Mouse (Mus musculus): ENCODE data around the gene Gfod1. TPM values are rescaled to one million over a fixed set of nuclear protein-coding genes. Genes with fewer than 3 reads are reported as not detected.
A peak's percentile ranks its signal among the peaks of the same experiment; 100 is the strongest.

The Gfod1 gene
- total RNA-seq (2021): 10 to 100 TPM; 59.1 to 69.9 TPM
- long read RNA-seq, experiment 1, partial matches to known transcripts: 0 of 25 reads
- long read RNA-seq, experiment 1, other reads (novel, unspliced or antisense): 25 of 25 reads
- long read RNA-seq, experiment 2, partial matches to known transcripts: 0 of 16 reads
- long read RNA-seq, experiment 2, other reads (novel, unspliced or antisense): 16 of 16 reads

DNA sequence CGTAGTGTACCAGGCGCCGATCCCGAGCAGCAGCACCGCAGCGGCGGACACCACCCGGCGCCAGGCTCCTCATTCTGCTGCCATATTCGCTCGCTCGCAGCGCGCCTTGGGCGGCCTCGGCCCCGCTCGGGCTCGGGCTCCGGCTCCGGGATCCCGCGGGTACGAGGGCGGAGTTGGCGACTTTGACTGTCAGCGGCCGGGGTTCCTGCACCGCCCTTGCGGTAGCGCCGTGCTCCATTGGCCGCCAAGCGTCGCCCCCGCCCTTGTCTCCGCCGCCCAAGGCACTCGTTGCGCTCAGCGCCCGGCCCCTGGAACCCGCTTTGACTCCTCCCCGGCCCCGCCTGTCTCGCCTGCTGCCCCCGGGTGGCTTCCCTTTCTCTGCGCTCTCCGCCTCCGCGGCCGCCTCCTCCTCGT, at the start of gene Gfod1:
Gene Gfod1, minus strand, starts transcription at position 155 of the 414 bp plus-strand sequence.
- intact Hi-C loops (cut with DNase I): loop anchor here (2.0 to 5.0 kb wide), 5 partner anchors 42 to 117 kb away; partner anchors contain the start of genes Nol7 and Sirt5
- peak; percentile 94 to 95 for DNase-seq (ENCODE audit: low spot score in 2 of 2)

GRCm38 (mm10) chr13:43353356-43353755, 49.4 kb upstream of the Gfod1 start:
- intact Hi-C loops (cut with DNase I): no loop called here
- no peak for DNase-seq (ENCODE audit: low spot score in 2 of 2)

GRCm38 (mm10) chr13:43350489-43351169, 46.7 kb upstream of the Gfod1 start:
- DNase-seq (ENCODE audit: low spot score in 2 of 2): no peak
- intact Hi-C loops (cut with DNase I): no loop called here

DNA sequence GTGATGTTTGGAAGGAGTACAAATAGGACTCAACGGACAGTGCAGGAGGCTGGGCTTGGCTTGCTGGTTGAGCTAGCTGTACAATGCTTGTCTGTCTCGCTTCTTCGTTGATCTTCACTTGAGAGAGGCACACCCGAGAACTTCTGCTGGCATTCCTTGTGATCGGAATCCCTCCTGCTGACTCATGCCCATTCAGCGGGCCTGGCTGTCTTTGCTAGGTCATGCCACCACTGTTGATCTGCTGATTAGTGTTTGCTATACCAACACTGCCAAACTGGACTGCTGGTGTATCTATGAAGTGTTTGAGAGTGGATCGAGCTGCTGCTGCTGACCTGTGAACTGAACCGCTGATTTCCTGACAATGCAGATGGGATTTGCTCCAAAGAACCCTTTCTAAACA, 45.4 kb upstream of the Gfod1 start:
- intact Hi-C loops (cut with DNase I): no loop called here
- no peak for DNase-seq (ENCODE audit: low spot score in 2 of 2)

- no peak for DNase-seq (ENCODE audit: low spot score in 2 of 2)
- intact Hi-C loops (cut with DNase I): no loop called here
Measured at GRCm38 (mm10) chr13:43346825-43347224, 42.9 kb upstream of the Gfod1 start.

DNA sequence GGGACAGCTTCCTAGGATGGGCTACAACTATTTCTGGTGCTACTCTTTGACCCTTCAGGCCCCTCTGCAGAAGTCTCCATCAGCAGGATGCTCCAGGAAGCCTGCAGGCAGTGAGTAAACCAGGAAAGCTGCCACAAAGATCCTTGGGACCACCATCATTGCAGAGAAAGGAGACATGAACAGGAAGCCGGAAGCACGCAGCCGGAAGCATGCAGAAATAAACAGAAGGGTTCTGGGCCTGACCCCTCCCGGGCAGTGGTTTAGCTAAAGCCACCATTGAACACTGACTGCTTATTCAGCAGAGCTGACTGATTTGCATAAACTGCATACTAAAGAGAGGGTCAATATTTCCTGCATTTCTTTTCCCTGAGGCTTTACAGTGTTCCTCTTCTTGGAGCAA, 34.7 kb upstream of the Gfod1 start:
- intact Hi-C loops (cut with DNase I): no loop called here
- no peak for DNase-seq (ENCODE audit: low spot score in 2 of 2)

- no peak for DNase-seq (ENCODE audit: low spot score in 2 of 2)
- intact Hi-C loops (cut with DNase I): no loop called here
Measured at GRCm38 (mm10) chr13:43338001-43338400, 34.0 kb upstream of the Gfod1 start.

DNA sequence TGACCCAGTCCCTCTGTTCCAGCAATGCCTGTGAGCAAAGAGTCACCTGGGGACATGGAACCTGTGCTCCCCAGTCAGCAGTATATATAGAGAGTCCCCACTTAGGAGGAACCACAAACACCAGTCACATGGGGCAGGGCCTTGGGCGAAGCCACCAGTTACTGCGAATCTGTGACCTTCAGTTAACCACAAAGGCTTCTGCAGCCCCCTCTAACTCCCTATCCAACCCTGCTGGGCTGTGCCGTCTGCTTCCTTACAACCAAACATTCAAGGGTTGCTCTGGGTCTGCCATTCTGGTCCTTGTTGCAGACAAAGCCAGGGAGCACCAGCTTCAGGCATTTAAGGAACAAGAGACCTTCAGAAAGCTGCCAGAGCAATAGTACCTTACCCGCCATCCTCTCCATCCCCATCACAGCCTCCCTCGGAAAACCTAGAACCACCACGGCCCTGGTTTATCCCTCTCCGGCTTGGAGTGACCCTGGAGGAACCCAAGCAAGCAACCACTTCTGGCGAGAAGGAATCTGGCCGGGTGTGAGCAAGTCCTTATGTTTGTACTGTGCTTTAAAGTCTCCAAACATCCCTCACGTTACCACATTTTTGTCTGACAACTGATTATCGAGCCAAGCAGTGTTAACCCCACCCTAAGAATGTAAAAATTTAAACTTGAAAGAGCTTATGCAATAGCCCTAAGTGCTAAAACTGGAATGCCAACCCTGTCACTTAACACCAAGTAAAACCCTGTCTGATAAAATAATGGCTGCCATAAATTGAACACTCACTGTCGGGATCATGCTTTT, 32.7 kb upstream of the Gfod1 start:
- DNase-seq (ENCODE audit: low spot score in 2 of 2): no peak
- intact Hi-C loops (cut with DNase I): no loop called here

GRCm38 (mm10) chr13:43332591-43332990, 28.6 kb upstream of the Gfod1 start:
- no peak for DNase-seq (ENCODE audit: low spot score in 2 of 2)
- intact Hi-C loops (cut with DNase I): no loop called here

DNA sequence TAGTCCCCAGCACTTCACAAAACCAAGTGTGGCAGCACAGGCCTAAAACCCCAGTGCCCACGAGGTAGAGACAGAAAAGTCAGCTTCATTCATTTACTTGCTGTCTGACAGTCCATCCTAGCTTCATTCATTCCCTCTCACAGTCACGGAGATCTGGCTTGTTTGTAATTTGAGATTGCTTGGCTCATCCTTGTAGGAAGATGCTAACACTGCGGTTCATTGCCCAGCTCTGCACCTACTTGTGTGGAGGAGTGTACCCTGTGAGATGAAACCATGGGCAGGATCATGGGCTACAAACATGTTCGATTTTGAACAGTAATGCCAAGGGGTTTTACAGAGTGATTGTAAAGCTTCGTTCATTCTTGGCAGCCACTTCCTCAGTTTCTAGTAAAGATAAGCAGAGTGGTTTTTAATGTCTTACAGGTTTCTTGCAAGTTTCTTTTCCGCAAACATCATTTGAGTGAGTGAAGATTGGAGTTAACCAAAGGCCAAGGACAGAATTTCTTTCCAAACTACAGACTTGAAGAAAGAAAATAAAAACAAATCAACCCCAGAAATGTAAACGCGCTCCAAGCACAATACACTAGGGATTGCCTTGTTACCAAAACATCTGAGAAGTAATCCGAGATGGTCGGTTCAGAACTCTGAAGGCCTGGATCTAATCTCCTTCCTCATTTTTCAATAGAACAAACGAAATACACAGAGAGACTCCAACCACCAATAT, 27.9 kb upstream of the Gfod1 start:
- intact Hi-C loops (cut with DNase I): no loop called here
- no peak for DNase-seq (ENCODE audit: low spot score in 2 of 2)

GRCm38 (mm10) chr13:43325427-43325826, 21.5 kb upstream of the Gfod1 start:
- intact Hi-C loops (cut with DNase I): no loop called here

DNA sequence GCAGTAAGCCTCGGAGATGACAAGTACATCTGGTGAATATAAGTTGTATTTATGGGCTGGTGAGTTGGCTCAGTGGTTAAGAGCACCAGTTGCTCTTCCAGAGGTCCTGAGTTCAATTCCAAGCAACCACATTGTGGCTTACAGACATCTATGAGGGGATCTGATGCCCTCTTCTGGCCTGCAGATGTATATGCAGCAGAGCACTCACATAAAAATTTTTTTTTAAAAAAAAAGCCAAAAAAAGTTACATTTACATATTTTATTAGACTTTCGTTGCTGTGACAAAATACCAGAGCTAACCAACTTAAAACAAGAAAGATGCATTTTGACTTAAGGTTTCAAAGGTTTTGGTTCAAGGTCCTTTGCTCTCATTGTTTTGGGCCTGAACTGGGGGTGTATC, 17.5 kb upstream of the Gfod1 start:
- intact Hi-C loops (cut with DNase I): no loop called here
- no peak for DNase-seq (ENCODE audit: low spot score in 2 of 2)

More at GRCm38 (mm10) chr13:43325427-43325826, 21.5 kb upstream of the Gfod1 start:
- DNase-seq (ENCODE audit: low spot score in 2 of 2): no peak

DNA sequence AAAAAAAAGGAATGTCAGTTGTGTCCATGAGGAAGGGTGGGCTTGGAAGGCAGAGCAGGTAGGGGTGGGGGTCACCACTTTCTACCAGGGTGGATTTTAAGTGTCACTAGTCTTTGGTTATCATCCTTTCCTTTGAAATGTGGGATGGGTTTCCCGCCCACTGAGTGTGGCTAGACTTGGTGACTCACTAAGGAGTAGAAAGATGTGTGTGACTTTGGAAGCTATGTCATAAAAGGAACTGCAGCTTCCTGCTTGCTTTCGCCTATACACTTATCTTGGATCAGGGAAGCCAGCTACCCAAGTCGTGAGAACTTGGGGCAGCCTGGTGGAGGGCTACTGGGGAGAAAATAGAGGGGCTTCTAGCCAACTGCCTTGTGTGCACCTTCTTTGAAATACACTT, 15.4 kb upstream of the Gfod1 start:
- no peak for DNase-seq (ENCODE audit: low spot score in 2 of 2)
- intact Hi-C loops (cut with DNase I): no loop called here

- intact Hi-C loops (cut with DNase I): no loop called here
Measured at GRCm38 (mm10) chr13:43317411-43317810, 13.4 kb upstream of the Gfod1 start.

GRCm38 (mm10) chr13:43305181-43305924, 1.4 kb upstream of the Gfod1 start:
- intact Hi-C loops (cut with DNase I): loop anchor here (2.0 kb wide), 1 partner anchor 59 kb away; the partner anchor contains the start of gene Sirt5
- DNase-seq (ENCODE audit: low spot score in 2 of 2): no peak

More at GRCm38 (mm10) chr13:43317411-43317810, 13.4 kb upstream of the Gfod1 start:
- DNase-seq (ENCODE audit: low spot score in 2 of 2): no peak

DNA sequence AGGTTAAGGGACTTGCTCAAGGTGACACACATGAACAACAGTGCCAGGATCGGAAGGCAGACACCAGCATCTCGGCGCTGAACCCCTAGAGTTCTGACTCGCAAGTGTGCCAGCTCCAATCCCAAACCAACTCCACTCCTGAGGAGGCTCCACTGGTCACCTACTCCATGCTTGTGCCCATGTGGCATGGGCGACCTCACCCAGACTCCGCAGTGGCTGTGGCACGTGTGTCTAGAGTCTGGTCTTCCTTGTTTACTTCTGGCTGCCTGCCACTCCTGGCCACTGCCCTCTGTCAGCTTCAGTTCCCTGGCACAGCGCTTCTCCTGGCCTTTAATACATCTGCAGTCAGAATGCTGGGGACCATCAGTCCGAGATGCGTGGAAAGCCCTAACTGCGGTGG, 728 bp upstream of the Gfod1 start:
- DNase-seq (ENCODE audit: low spot score in 2 of 2): peak; percentile 28 to 45
- intact Hi-C loops (cut with DNase I): loop anchor here (2.0 to 5.0 kb wide), 5 partner anchors 42 to 117 kb away; partner anchors contain the start of genes Nol7 and Sirt5

DNA sequence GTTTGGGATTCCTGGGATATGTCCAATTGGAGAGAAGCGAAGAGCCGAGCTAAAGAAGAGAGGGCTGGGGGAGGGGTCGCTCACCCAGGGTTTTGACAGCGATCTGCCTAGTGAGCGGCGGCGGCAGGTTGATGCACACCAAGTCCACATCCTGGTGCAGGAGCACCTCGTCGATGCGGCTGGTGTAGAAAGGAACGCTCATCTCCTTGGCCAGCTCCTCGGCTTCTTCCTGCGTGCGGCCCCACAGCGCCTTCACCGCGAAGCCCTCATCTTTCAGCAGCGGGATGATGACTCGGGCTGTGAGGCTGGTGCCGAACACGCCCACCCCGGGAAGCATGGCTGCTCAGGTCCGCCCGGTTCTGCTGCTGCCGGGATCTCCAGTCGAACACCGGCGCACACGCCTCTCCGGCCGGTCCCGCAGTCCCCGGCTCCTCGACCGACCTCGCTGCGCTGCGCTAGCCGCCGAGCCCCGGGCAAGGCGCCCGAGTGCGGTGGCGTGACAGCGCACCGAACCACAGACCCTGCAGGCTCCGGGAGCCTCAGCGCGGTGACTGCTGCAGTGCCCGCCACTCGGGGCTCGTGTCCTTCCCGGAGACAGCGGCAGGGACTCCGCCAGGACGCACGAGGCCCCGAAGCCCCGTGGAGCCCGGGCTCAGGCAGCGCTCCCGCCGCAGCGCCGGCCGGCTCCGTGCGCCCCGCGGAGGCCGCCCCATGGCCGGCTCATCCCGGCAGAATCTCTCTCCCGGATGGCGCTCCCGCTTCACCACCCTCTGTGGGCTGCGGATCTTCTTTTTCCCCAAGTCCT, 609 bp downstream of the Gfod1 start:
- peak; percentile 39 to 53 for DNase-seq (ENCODE audit: low spot score in 2 of 2)
- intact Hi-C loops (cut with DNase I): loop anchor here (5.0 kb wide), 4 partner anchors 41 to 116 kb away; partner anchors contain the start of gene Nol7

DNA sequence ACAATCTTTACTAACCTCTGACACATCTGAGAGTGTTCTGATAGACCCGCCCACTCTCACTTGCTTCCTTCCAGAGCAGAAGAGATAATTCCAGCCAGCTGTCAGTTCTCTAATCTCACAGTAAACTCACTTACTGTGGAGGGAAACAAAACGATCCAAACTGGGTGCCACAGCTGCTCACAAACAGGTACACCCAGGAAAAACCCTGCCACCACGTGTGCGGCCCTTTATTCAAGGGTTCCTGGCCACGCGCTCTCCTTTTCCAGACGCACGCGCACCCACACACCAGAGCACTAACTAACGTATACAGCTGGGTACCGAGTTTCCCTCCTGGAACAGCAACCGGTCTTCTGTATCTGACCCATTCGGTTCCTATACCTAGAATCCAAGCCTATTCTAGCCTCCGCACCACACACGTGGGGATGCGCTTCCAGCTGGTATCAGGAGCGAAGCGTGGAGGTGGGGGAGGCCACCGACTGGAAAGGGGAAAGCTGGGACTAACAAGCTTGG, 1.3 kb downstream of the Gfod1 start:
- DNase-seq (ENCODE audit: low spot score in 2 of 2): peak; percentile 38 to 41
- intact Hi-C loops (cut with DNase I): loop anchor here (5.0 kb wide), 4 partner anchors 40 to 115 kb away; partner anchors contain the start of gene Nol7

Measured in left cerebral cortex, postnatal 14 days (tissue).